Mouse (Mus musculus) myocyte (in vitro differentiated cells): ENCODE results near the gene Rgs11. TPM values are rescaled to one million over a fixed set of nuclear protein-coding genes. Genes with fewer than 3 reads are reported as not detected.

ENCODE experiments used
- H3K27me3 ChIP-seq: one replicate; pipeline ENCODE4 v1.6.1; 2011; ENCODE audit not compliant: control insufficient read depth, insufficient read depth, insufficient read length
- H3K36me3 ChIP-seq: one replicate; pipeline ENCODE4 v1.6.1; 2011; ENCODE audit not compliant: control insufficient read depth, insufficient read depth
- H3K4me2 ChIP-seq: one replicate; pipeline ENCODE4 v1.6.1; 2011; ENCODE audit warnings: low read depth, control low read depth
- H3K4me3 ChIP-seq: one replicate; pipeline ENCODE4 v1.5.1; 2011; ENCODE audit warnings: mild to moderate bottlenecking, control low read depth, moderate library complexity
- H3K79me2 ChIP-seq: one replicate; pipeline ENCODE4 v1.6.1; 2011; ENCODE audit not compliant: control insufficient read depth, insufficient read depth
- H3ac ChIP-seq: one replicate; pipeline ENCODE4 v1.6.1; 2011; ENCODE audit not compliant: control insufficient read depth, insufficient read length
- CEBPB ChIP-seq: IDR thresholded peaks from 2 replicates; pipeline ENCODE4 v1.6.1; 2011; ENCODE audit warnings: mild to moderate bottlenecking, moderate library complexity; ENCODE audit not compliant: poor library complexity, insufficient read depth, severe bottlenecking
- E2F4 ChIP-seq: IDR thresholded peaks from one replicate; pipeline ENCODE4 v1.6.1; 2011; ENCODE audit warnings: mild to moderate bottlenecking, control low read depth, moderate library complexity; ENCODE audit not compliant: insufficient read depth
- MAX ChIP-seq: IDR thresholded peaks from one replicate; pipeline ENCODE4 v1.6.1; 2011; ENCODE audit warnings: low read depth, mild to moderate bottlenecking, control low read depth
- MYOD1 ChIP-seq, 3 experiments: IDR thresholded peaks; one replicate each; pipeline ENCODE4 v1.6.1; 2011; ENCODE audit warnings: control low read depth in 2 of 3, low read depth in 2 of 3, mild to moderate bottlenecking in 2 of 3, moderate library complexity in 1 of 3; ENCODE audit not compliant: insufficient read length in 2 of 3, control insufficient read depth in 1 of 3
- MYOG ChIP-seq, 3 experiments: IDR thresholded peaks; one replicate each; pipeline ENCODE4 v1.6.1; 2011; ENCODE audit warnings: control low read depth in 2 of 3, low read depth in 2 of 3, mild to moderate bottlenecking in 2 of 3; ENCODE audit not compliant: insufficient read length in 2 of 3, control insufficient read depth in 1 of 3, insufficient read depth in 1 of 3
- POLR2A ChIP-seq: IDR thresholded peaks from one replicate; pipeline ENCODE4 v1.6.1; 2011; ENCODE audit warnings: low read depth, mild to moderate bottlenecking, control low read depth, moderate library complexity; ENCODE audit not compliant: insufficient read length
- POLR2AphosphoS2 ChIP-seq: IDR thresholded peaks from one replicate; pipeline ENCODE4 v1.6.1; 2011; ENCODE audit warnings: low read depth, control low read depth; ENCODE audit not compliant: insufficient read length
- REST ChIP-seq: IDR thresholded peaks from one replicate; pipeline ENCODE4 v1.6.1; 2011; ENCODE audit warnings: mild to moderate bottlenecking, control low read depth, moderate library complexity; ENCODE audit not compliant: insufficient read depth, insufficient read length
- SRF ChIP-seq: IDR thresholded peaks from one replicate; pipeline ENCODE4 v1.6.1; 2011; ENCODE audit warnings: low read depth; ENCODE audit not compliant: control insufficient read depth, insufficient read length
- TCF12 ChIP-seq: IDR thresholded peaks from one replicate; pipeline ENCODE4 v1.6.1; 2011; ENCODE audit warnings: mild to moderate bottlenecking, control low read depth; ENCODE audit not compliant: poor library complexity, insufficient read depth, severe bottlenecking
- TCF3 ChIP-seq: IDR thresholded peaks from one replicate; pipeline ENCODE4 v1.6.1; 2011; ENCODE audit warnings: low read depth, control low read depth; ENCODE audit not compliant: insufficient read length
- USF1 ChIP-seq: IDR thresholded peaks from one replicate; pipeline ENCODE4 v1.6.1; 2011; ENCODE audit warnings: low read depth, mild to moderate bottlenecking, control low read depth, moderate library complexity
- polyA plus RNA-seq: library from polyadenylated mRNA; unstranded; fragments of >200 nt; fragmentation: generic; extraction: Trizol; gene quantifications from one replicate; pipeline ENCODE4 v1.2.1, GENCODE M21; 2012; ENCODE audit warnings: missing spikeins

Gene Rgs11
- polyA plus RNA-seq, 1 experiment = 0.62 TPM

- no peak overlapping the region for H3K4me3 ChIP-seq
- H3K36me3 ChIP-seq = peaks cover 40% of the 10 kb centered on the region
- no peak overlapping the region for H3K4me2 ChIP-seq
- no peak overlapping the region for H3ac ChIP-seq
- H3K27me3 ChIP-seq = no peaks in the 10 kb centered on the region
- TF ChIP-seq POLR2AphosphoS2 (no peak), TCF3 (no peak), SRF (no peak), MAX (no peak), MYOD1 (IDR thresholded peaks at IDR 0.05; ENCODE audit: control insufficient read depth in 1 of 3, insufficient read length in 2 of 3, low read depth in 2 of 3) (no peak), E2F4 (no peak), POLR2A (no peak), REST (no peak), MYOG (IDR thresholded peaks at IDR 0.05; ENCODE audit: control insufficient read depth in 1 of 3, insufficient read depth in 1 of 3, insufficient read length in 2 of 3, low read depth in 2 of 3) (no peak), CEBPB (no peak), TCF12 (no peak), USF1 (no peak)
- peaks cover 65% of the 10 kb centered on the region for H3K79me2 ChIP-seq
Measured at GRCm38 (mm10) chr17:26255313-26255712, 52.6 kb downstream of the Rgs11 start.

Other genes with a start within 250 kb of the Rgs11 start
- gene Capn15, start 217.2 kb upstream of the Rgs11 start, polyA plus RNA-seq = 7.2 TPM
- 19.7 TPM for gene Rab11fip3, start 133.4 kb upstream of the Rgs11 start, polyA plus RNA-seq
- 8.3 TPM for gene Decr2, start 112.6 kb upstream of the Rgs11 start, polyA plus RNA-seq
- gene Nme4, start 107.3 kb upstream of the Rgs11 start, polyA plus RNA-seq = 23.9 TPM
- gene Tmem8, start 89.7 kb upstream of the Rgs11 start, polyA plus RNA-seq = 1.5 TPM
- 145 TPM for gene Mrpl28, start 79.5 kb upstream of the Rgs11 start, polyA plus RNA-seq
- 26.5 TPM for gene Axin1, start 64.3 kb upstream of the Rgs11 start, polyA plus RNA-seq
- 0.05 TPM for gene Pdia2, start 3.9 kb upstream of the Rgs11 start, polyA plus RNA-seq
- 12.6 TPM for gene Arhgdig, start 4.8 kb downstream of the Rgs11 start, polyA plus RNA-seq
- 65.4 TPM for gene Fam234a, start 41.3 kb downstream of the Rgs11 start, polyA plus RNA-seq
- gene Luc7l, start 49.9 kb downstream of the Rgs11 start, polyA plus RNA-seq = 25.1 TPM
- 0.55 TPM for gene Neurl1b, start 211.9 kb downstream of the Rgs11 start, polyA plus RNA-seq